In the genomic region with DNA sequence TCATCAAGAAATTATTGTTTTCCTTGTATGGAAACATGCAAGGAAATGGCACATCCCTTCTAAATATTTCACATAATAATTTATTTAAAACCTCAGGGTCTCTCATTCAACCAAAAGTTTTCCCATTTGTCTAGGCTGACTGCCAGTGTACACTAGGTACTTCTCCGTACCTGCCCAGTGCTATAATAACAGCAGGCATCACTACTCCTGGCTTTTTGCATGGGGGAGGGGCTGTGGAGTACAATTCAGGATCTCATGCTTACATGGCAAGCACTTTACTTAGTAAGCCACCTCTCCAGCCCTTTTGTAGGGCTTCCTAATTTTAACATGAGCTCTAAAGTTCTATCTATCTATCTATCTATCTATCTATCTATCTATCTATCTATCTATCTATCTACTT, we compare ENCODE assay signal across 25 mouse cellular contexts.
"Had no signal": no experiment of that assay in that cellular context is flagged by ENCODE, and none has a peak within 500 bp of the region (broad histone marks: within the 10 kb centered on the region; RNA-seq: fewer than 3 reads in every experiment).

No protein-coding gene starts in this region.

- H3K27ac ChIP-seq: gastrocnemius, adult 2 months; heart, adult 2 months; heart, embryonic 13.5 days; heart, embryonic 15.5 days; hindbrain, embryonic 10.5 days; hindbrain, embryonic 12.5 days; hindbrain, embryonic 14.5 days; intestine, embryonic 15.5 days; layer of hippocampus, adult 2 months; left cerebral cortex, adult 2 months; limb, embryonic 10.5 days; limb, embryonic 12.5 days had no signal

- H3K4me3 ChIP-seq: gastrocnemius, adult 2 months; heart, adult 2 months; heart, embryonic 13.5 days; heart, embryonic 15.5 days; hindbrain, embryonic 10.5 days; hindbrain, embryonic 12.5 days; intestine, embryonic 15.5 days; layer of hippocampus, adult 2 months; left cerebral cortex, adult 2 months; limb, embryonic 10.5 days; limb, embryonic 12.5 days had no signal

- H3K4me2 ChIP-seq: heart, embryonic 11.5 days; heart, embryonic 13.5 days; heart, embryonic 15.5 days; hindbrain, embryonic 12.5 days; hindbrain, embryonic 14.5 days; intestine, embryonic 15.5 days; limb, embryonic 12.5 days had no signal

- H3K27me3 ChIP-seq: heart, embryonic 13.5 days; heart, embryonic 15.5 days; hindbrain, embryonic 12.5 days; intestine, embryonic 15.5 days; limb, embryonic 12.5 days had no signal

- H3K9ac ChIP-seq: heart, embryonic 13.5 days; heart, embryonic 15.5 days; hindbrain, embryonic 12.5 days; hindbrain, embryonic 14.5 days; intestine, embryonic 15.5 days; limb, embryonic 12.5 days had no signal

- H3K36me3 ChIP-seq: heart, embryonic 13.5 days; heart, embryonic 15.5 days; hindbrain, embryonic 10.5 days; hindbrain, embryonic 12.5 days; intestine, embryonic 15.5 days; limb, embryonic 10.5 days; limb, embryonic 12.5 days had no signal

- ATAC-seq: forebrain, embryonic 16.5 days; hindbrain, embryonic 16.5 days; inflammation-experienced regulatory T-cells, adult 6 months; intestine, embryonic 15.5 days; intestine, postnatal 0 days had no signal

- H3K9me3 ChIP-seq: heart, embryonic 13.5 days; heart, embryonic 15.5 days; hindbrain, embryonic 10.5 days; hindbrain, embryonic 12.5 days; intestine, embryonic 15.5 days; limb, embryonic 10.5 days; limb, embryonic 12.5 days had no signal

- DNase-seq: gastrocnemius, adult 2 months; gastrocnemius, postnatal 10 days; gastrocnemius, postnatal 25 days; heart, adult 2 months; heart, postnatal 4 days; kidney, adult 18-20 months; kidney, adult 8-10 months; kidney, postnatal 10 days; kidney, postnatal 25 days; kidney, postnatal 4 days had no signal

- H3K4me1 ChIP-seq: heart, embryonic 15.5 days; hindbrain, embryonic 10.5 days; hindbrain, embryonic 12.5 days; intestine, embryonic 15.5 days; limb, embryonic 10.5 days; limb, embryonic 12.5 days had no signal
